Mouse (Mus musculus) kidney, adult 2 months (tissue): ENCODE data around the gene Bcas3.

ENCODE experiments used
- CTCF ChIP-seq: fragments of 200-500 bp; conservative IDR thresholded peaks from 2 replicates; pipeline ENCODE4 v1.5.1; 2011; ENCODE audit warnings: low read depth, mild to moderate bottlenecking, control low read depth, low read length, moderate library complexity, mixed read lengths; ENCODE audit not compliant: insufficient read depth, insufficient read length
- POLR2A ChIP-seq: fragments of 200-500 bp; IDR thresholded peaks from one replicate; pipeline ENCODE4 v1.6.1; 2011; ENCODE audit warnings: low read depth, low read length, control low read depth

GRCm38 (mm10) chr11:85831656-85832230 lies 478.8 kb downstream of the Bcas3 start:
- TF ChIP-seq CTCF: no peak
- no peak for TF ChIP-seq POLR2A
